Mouse (Mus musculus): ENCODE measurements around the gene Esd. TPM values are rescaled to one million over a fixed set of nuclear protein-coding genes. Genes with fewer than 3 reads are reported as not detected.

Esd gene
- polyA plus RNA-seq (2012; rRNA removed): 121 and 125 TPM in 2 replicates

GRCm38 (mm10) chr14:74732079-74732783, at the start of gene Esd:
Gene Esd, plus strand, starts transcription at chr14:74732297.

Other genes with a start within 250 kb of the Esd start
- 3.5 TPM in 2 replicates for gene Htr2a, start 91.5 kb upstream of the Esd start, polyA plus RNA-seq (2012; rRNA removed)
- 15.7 and 16.5 TPM in 2 replicates for gene Lrch1, start 215.6 kb downstream of the Esd start, polyA plus RNA-seq (2012; rRNA removed)

Measured in central nervous system, embryonic 18 days (tissue).